Mouse (Mus musculus) heart, embryonic 16.5 days (tissue): ENCODE data around the gene Gatb. TPM values are rescaled to one million over a fixed set of nuclear protein-coding genes. Genes with fewer than 3 reads are reported as not detected.

ENCODE experiments used
- ATAC-seq: fragments of 200-750 bp; cut with Nextera tagmentation; replicated peaks from 2 replicates; pipeline ENCODE4 v1.8.0; 2017; ENCODE audit warnings: moderate number of reproducible peaks; ENCODE audit not compliant: insufficient read depth, low FRiP score; ENCODE audit errors: extremely low read depth
- H3K27ac ChIP-seq: fragments of 300-500 bp; sonication (generic); 2 replicates; pipeline ENCODE4 v1.5.1; 2014; ENCODE audit warnings: mild to moderate bottlenecking, low read length, control low read depth, moderate library complexity
- H3K27me3 ChIP-seq: fragments of 300-500 bp; sonication (generic); 2 replicates; pipeline ENCODE4 v1.6.1; 2014; ENCODE audit warnings: low read length, mixed read lengths; ENCODE audit not compliant: control insufficient read depth, insufficient read depth
- H3K36me3 ChIP-seq: fragments of 300-500 bp; sonication (generic); 2 replicates; pipeline ENCODE4 v1.6.1; 2014; ENCODE audit not compliant: control insufficient read depth, insufficient read depth
- H3K4me1 ChIP-seq: fragments of 300-500 bp; sonication (generic); 2 replicates; pipeline ENCODE4 v1.6.1; 2014; ENCODE audit warnings: low read length, mixed read lengths; ENCODE audit not compliant: control insufficient read depth, insufficient read depth
- H3K4me2 ChIP-seq: fragments of 300-500 bp; sonication (generic); 2 replicates; pipeline ENCODE4 v1.6.1; 2014; ENCODE audit warnings: low read depth, mild to moderate bottlenecking, control low read depth, low read length
- H3K4me3 ChIP-seq: fragments of 300-500 bp; sonication (generic); 2 replicates; pipeline ENCODE4 v1.5.1; 2014; ENCODE audit warnings: mild to moderate bottlenecking, control low read depth, low read length
- H3K9ac ChIP-seq: fragments of 300-500 bp; sonication (generic); 2 replicates; pipeline ENCODE4 v1.6.1; 2014; ENCODE audit warnings: low read length, control low read depth
- H3K9me3 ChIP-seq: fragments of 300-500 bp; sonication (generic); replicated peaks from 2 replicates; pipeline ENCODE4 v1.6.1; 2016; ENCODE audit warnings: low read length; ENCODE audit not compliant: control insufficient read depth
- WGBS: fragments of 180-500 bp; shearing (Covaris S2); extraction: QIAGEN DNeasy Blood & Tissue Kit; methylation state at CpG from one replicate; pipeline ENCODE4 v1.1.7; 2014; 5-methylcytosine and 5-hydroxymethylcytosine counted together
- polyA plus RNA-seq: library from polyadenylated mRNA; unstranded; fragments of >200 nt; fragmentation: Nextera tagmentation; extraction: Ambion mirVana; gene quantifications from 2 replicates; pipeline ENCODE4 v1.2.1, GENCODE M21; 2015

Gene Gatb
- polyA plus RNA-seq, 1 experiment from 2014 or later: 40.3 TPM

DNA sequence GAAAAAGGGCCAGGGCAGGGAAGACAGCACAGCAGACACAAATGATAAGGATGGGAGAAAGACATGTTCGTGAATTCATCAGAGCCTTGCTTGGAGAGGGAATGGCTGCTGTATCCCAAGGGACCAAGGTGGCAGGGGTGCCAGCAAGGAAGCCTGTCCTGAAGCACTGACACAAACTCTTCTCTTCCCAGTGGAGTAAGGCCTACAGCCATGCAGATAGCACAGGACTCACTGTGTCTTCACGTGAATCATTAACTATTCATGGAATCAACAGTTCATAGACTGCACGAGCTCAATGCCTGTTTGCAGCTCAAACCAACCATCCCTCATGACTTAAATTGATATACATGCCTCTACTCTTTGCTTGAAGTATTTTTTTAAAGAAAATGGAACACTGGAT, 104.0 kb downstream of the Gatb start:
- Histone ChIP-seq H3K4me2 (no peak overlapping the region), H3K27ac (no peak overlapping the region), H3K4me1 (peaks cover 14% of the 10 kb centered on the region), H3K4me3 (no peak overlapping the region), H3K27me3 (no peaks in the 10 kb centered on the region), H3K36me3 (no peaks in the 10 kb centered on the region), H3K9me3 (no peaks in the 10 kb centered on the region), H3K9ac (no peak overlapping the region)
- no peak for ATAC-seq
- 73% methylated on average over 3 of the region's 3 CpGs for WGBS

DNA sequence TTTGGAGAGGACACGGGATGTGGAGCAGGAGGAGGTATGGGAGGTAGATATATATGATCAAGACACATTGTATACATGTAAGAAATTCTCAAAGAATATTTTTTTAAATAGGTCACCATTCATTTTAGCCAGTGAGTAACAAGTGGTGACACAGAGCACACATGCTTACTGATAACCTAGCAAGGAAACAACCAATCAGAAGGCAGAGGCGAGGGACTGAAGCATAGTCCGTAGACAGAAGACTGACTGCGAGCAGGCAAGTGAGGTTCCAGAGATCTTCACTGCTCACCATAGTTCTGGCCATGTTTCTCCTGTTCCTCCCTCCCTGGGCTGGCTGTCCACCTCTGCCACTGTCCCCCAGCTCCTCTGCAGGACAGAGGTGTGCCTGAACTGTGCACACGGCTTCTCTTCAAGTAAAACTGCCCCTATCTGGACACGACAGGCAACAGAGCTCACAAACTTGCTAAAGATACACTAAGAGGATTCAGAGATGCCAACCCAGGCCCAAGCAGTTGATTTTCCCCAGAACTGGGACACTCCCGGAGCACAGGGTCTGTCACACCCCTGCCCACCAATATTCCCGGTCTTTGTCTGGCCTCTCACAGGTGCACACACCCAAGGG, 105.5 kb downstream of the Gatb start:
- ATAC-seq: no peak
- H3K4me2 ChIP-seq: no peak overlapping the region
- WGBS: 42% methylated on average over 8 of the region's 8 CpGs

DNA sequence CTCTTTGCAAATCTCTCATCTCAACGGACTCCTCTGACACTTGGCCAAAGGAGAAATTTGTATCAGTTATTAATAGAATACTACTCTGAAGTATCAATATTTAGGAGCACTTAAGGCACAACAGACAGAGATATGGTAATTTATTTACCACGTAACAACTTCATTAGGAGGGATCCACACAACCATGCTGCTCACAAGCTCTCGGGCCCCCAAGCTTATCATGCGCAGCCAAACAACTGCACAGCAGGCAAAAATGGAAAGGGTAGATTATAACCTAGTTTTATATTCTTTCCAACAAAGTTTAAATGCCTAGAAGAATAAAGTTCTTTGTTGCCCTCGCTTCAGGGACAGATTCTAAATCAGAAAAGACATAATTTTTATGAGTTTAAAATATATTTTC, 106.0 kb downstream of the Gatb start:
- Histone ChIP-seq H3K27ac (no peak overlapping the region), H3K9me3 (no peaks in the 10 kb centered on the region), H3K9ac (no peak overlapping the region), H3K36me3 (no peaks in the 10 kb centered on the region), H3K27me3 (no peaks in the 10 kb centered on the region), H3K4me1 (peaks cover 14% of the 10 kb centered on the region), H3K4me2 (no peak overlapping the region), H3K4me3 (no peak overlapping the region)
- no peak for ATAC-seq
- WGBS: 79% methylated on average over 5 of the region's 5 CpGs

More for the DNA sequence above, 105.5 kb downstream of the Gatb start:
- H3K9me3 ChIP-seq: no peaks in the 10 kb centered on the region
- H3K9ac ChIP-seq: no peak overlapping the region
- no peaks in the 10 kb centered on the region for H3K27me3 ChIP-seq
- H3K27ac ChIP-seq: no peak overlapping the region
- H3K36me3 ChIP-seq: no peaks in the 10 kb centered on the region
- peaks cover 14% of the 10 kb centered on the region for H3K4me1 ChIP-seq
- no peak overlapping the region for H3K4me3 ChIP-seq

DNA sequence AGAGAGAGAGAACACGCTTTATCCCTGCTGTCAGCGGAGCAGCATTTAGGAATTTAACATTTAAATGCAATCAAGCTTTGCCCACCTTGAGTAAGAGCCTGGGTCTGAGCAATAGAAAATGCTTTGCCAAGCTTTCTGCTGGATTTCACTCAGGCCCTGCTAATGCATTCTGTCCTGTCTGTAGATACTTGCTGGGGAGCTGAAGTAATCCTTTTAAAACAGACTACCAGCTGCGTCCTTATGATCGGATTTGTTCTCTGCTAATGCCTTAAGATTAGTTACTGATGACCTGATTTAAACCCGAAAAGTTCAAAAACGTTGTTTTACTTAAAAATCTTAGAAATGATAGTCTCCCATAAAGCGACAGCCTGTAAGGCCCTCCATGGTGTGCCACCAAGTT, 107.2 kb downstream of the Gatb start:
- no peaks in the 10 kb centered on the region for H3K36me3 ChIP-seq
- 80% methylated on average over 7 of the region's 7 CpGs for WGBS

DNA sequence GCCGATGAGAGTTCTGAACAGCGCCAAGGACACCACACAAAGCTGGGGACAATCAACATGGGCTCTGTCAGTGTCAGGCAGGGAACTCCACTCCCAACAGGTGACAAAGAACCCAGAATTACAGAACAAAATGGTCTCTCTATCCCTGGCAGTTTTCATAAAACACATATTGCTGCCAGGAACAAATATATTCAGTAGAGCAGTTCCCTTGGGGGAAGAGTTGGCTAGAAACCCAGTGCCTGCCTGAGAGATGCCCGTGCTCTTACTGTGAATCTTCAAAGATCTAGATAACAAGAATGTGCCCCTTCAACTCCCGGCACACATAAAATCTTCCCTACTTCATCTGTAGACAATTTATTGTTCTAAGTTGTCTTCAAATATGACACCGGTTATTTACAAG, 109.7 kb downstream of the Gatb start:
- WGBS: 82% methylated on average over 5 of the region's 5 CpGs
- no peaks in the 10 kb centered on the region for H3K9me3 ChIP-seq
- H3K4me3 ChIP-seq: no peak overlapping the region
- no peak overlapping the region for H3K27ac ChIP-seq
- no peaks in the 10 kb centered on the region for H3K36me3 ChIP-seq
- no peak overlapping the region for H3K9ac ChIP-seq
- peaks cover 14% of the 10 kb centered on the region for H3K4me1 ChIP-seq
- H3K27me3 ChIP-seq: no peaks in the 10 kb centered on the region
- ATAC-seq: no peak
- H3K4me2 ChIP-seq: no peak overlapping the region

More for the DNA sequence above, 107.2 kb downstream of the Gatb start:
- Histone ChIP-seq H3K9ac (no peak overlapping the region), H3K4me1 (peaks cover 14% of the 10 kb centered on the region), H3K27ac (no peak overlapping the region), H3K27me3 (no peaks in the 10 kb centered on the region), H3K4me2 (no peak overlapping the region), H3K4me3 (no peak overlapping the region), H3K9me3 (no peaks in the 10 kb centered on the region)
- no peak for ATAC-seq

DNA sequence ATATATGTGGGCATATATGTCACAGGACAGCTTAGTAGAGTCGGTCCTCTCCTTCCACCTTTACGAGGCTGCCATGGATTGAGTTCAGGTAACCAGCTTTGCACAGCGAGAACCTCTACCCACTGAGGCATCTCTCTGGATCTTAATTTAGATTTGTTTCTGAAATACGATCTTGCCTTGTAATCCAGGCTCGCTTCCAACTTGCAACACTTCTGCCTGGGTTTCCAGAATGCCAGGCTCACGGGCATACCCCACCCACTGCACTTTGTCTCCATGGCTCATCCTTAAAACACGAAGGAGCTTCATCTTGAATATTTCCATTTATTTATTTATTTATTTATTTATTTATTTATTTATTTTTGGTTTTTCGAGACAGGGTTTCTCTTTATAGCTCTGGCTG, 111.4 kb downstream of the Gatb start:
- Histone ChIP-seq H3K27me3 (no peaks in the 10 kb centered on the region), H3K4me2 (no peak overlapping the region), H3K9me3 (no peaks in the 10 kb centered on the region), H3K4me1 (peaks cover 5% of the 10 kb centered on the region), H3K4me3 (no peak overlapping the region), H3K9ac (no peak overlapping the region), H3K36me3 (no peaks in the 10 kb centered on the region), H3K27ac (no peak overlapping the region)
- ATAC-seq: no peak
- WGBS: 78% methylated on average over 8 of the region's 8 CpGs

DNA sequence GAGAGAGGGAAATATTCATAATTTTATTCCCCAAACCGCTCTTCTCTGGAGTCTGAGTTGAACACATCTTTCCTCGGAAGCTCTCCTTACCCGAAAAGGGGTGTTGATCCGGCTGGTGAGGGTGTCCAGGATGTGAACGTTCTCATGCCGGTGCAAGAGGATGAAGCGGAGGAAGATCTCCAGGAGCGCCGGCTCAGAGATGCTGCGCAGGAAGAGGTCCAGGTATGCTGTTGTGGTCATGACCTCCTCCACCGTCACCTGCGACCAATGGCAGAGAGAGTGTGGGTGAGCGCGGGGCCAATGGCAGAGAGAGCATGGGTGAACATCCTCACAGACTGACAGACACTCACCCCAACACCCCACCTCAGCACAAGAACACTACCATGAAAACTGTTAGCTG, 114.4 kb downstream of the Gatb start:
- WGBS: 92% methylated on average over 14 of the region's 14 CpGs
- no peaks in the 10 kb centered on the region for H3K36me3 ChIP-seq
- H3K4me3 ChIP-seq: no peak overlapping the region
- H3K9me3 ChIP-seq: no peaks in the 10 kb centered on the region
- H3K27me3 ChIP-seq: no peaks in the 10 kb centered on the region
- H3K4me2 ChIP-seq: no peak overlapping the region
- H3K9ac ChIP-seq: no peak overlapping the region
- no peaks in the 10 kb centered on the region for H3K4me1 ChIP-seq
- H3K27ac ChIP-seq: no peak overlapping the region
- no peak for ATAC-seq

DNA sequence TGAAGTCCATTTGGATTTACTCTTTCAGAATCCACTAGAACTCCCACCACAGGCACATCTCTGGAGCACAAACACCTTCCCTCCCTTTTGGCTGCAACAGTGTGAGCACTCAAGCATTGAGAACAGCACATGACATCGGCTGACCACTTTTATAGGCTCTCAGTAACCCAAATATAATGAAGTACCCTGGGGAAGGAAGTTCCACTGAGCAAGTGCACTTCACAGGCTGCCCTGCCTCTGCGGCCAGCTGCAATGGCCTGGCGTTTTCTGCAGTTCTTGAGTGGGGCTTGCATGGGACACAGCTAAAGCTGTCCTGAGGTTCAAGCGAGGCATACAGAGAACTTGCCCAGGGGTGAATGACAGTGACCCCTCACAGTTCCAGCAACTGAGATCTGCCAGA, 117.2 kb downstream of the Gatb start:
- no peaks in the 10 kb centered on the region for H3K4me1 ChIP-seq

DNA sequence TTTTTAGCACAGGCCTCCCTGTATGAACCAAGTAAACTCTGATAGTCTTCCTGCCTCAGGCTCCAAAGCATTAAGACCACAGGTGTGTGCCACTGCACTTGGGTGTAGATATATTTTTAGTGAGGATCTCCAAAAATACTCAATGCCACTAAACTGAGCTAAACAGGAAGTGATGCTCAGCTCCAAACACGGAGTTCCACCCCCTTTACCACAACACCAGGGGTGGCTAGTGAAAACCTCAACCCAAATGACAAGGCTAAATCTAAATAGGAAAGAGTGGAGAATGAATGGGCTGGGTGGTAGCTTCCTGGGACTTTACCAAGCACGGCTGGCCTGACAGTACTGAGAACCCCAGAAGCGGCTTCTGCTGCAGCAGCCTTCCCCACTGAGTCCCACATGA, 119.1 kb downstream of the Gatb start:
- no peak for ATAC-seq

More for the DNA sequence above, 117.2 kb downstream of the Gatb start:
- H3K36me3 ChIP-seq: no peaks in the 10 kb centered on the region
- 76% methylated on average over 4 of the region's 4 CpGs for WGBS
- H3K27ac ChIP-seq: no peak overlapping the region
- H3K4me2 ChIP-seq: no peak overlapping the region
- H3K9ac ChIP-seq: no peak overlapping the region
- ATAC-seq: no peak
- no peak overlapping the region for H3K4me3 ChIP-seq
- H3K27me3 ChIP-seq: no peaks in the 10 kb centered on the region
- no peaks in the 10 kb centered on the region for H3K9me3 ChIP-seq

More for the DNA sequence above, 119.1 kb downstream of the Gatb start:
- Histone ChIP-seq H3K27me3 (no peaks in the 10 kb centered on the region), H3K9ac (no peak overlapping the region), H3K4me3 (no peak overlapping the region), H3K27ac (no peak overlapping the region), H3K9me3 (no peaks in the 10 kb centered on the region), H3K4me2 (no peak overlapping the region), H3K36me3 (no peaks in the 10 kb centered on the region), H3K4me1 (no peaks in the 10 kb centered on the region)
- 46% methylated on average over 3 of the region's 3 CpGs for WGBS
